Mouse (Mus musculus) heart, postnatal 0 days (tissue): ENCODE data around the gene Bpi.

Experiments used
- CTCF ChIP-seq: IDR thresholded peaks from 2 replicates; pipeline ENCODE4 v1.5.1; 2016; ENCODE audit warnings: antibody characterized with exemption, control low read depth, low read depth
- EP300 ChIP-seq: IDR thresholded peaks from 2 replicates; pipeline ENCODE4 v1.6.1; 2016; ENCODE audit warnings: antibody characterized with exemption, low read depth

DNA sequence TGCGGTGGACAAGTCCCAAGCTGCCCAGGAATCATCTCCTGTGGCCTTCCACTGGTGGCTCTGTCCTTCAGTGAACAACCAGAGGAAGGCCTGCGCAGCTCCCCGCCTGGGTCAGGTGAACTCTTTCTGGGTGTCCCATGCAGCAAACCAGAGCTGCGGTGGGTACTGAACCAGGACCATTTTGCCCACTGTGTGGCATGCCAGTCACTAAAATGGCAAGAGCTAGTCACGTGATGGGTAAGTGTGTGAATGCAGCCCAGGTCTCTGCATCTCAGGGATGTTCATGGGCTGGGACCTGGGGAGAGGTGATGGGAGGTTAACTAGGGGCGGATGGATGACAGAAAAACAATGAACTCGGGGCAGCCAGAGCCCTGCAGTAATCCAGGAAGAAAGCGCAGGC, 12.1 kb downstream of the Bpi start:
- no peak for TF ChIP-seq EP300
- TF ChIP-seq CTCF, result no peak
